Mouse (Mus musculus): ENCODE data around the gene Sppl2b. TPM values are rescaled to one million over a fixed set of nuclear protein-coding genes. Genes with fewer than 3 reads are reported as not detected.
A peak's percentile ranks its signal among the peaks of the same experiment; 100 is the strongest.

Gene Sppl2b
- total RNA-seq, 2 experiments from 2014 or later: 9.1 to 10.4 TPM

DNA sequence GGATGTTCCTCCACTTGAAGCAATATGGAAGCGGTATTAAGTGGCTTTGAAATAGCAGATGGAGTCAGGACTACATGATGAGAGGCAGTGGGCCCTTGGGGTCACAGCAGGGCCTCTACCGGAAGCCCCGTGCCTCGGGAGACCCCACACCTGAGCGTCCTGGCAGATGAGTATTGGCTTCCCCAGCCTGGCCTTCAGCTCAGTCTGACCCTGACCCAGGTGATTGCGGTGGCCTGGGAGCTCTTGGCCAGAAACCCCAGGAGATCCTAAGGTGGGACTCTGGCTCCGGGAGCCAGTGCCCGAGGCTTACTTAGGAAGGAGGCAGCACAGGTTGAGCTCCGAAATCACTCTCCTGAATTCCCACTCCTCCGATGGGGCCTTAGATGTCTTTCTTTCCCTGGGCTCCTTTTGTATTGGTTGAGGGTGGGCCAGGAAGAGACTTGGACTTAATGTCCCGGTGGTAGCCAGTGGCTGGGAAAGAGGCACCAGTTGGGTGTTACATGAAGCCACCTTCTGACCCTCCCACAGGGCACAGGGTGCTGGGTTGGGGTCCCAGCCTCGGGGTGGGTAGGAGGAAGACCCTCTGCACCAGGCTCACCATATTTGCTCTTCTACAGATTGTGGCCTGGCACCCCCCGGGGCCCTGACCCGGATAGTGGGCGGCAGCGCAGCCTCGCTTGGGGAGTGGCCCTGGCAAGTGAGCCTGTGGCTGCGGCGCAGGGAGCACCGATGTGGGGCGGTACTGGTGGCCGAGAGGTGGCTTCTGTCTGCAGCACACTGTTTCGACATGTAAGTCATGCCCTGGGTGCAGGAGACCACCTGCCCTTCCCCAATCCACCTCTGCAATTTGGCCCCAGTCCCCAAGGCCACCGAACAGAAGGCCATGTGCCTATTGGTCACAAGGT, 41.8 kb downstream of the Sppl2b start:
- ATAC-seq (ENCODE audit: poor library complexity, severe bottlenecking): no peak

DNA sequence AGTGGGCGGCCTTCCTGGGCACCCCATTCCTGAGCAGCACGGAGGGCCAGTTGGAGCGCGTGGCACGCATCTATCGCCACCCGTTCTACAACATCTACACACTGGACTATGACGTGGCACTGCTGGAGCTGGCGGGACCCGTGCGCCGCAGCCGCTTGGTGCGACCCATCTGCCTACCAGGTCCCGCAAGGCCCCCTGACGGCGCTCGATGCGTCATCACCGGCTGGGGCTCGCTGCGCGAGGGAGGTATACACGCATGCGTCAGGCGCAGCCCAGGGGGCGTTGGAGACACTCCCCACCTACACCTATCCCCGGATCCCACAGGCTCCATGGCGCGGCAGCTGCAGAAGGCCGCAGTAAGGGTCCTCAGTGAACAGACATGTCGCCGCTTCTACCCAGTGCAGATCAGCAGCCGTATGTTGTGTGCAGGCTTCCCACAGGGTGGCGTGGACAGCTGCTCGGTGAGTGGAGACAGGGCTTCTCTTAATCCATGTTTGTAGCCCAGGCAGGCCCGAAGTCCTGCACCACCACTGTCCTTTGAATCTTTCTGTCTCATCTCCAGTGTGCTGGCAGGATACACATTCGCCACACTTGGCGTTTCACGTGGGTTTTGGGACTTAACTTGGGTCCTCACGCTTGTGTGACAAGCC, 42.9 kb downstream of the Sppl2b start:
- ATAC-seq (ENCODE audit: poor library complexity, severe bottlenecking): no peak

GRCm38 (mm10) chr10:80899074-80899473, 44.0 kb downstream of the Sppl2b start:
- no peak for ATAC-seq (ENCODE audit: poor library complexity, severe bottlenecking)

- no peak for ATAC-seq (ENCODE audit: poor library complexity, severe bottlenecking)
Measured at GRCm38 (mm10) chr10:80899591-80900317, 44.7 kb downstream of the Sppl2b start.

GRCm38 (mm10) chr10:80900318-80901247, 45.5 kb downstream of the Sppl2b start, which contains the start of gene Timm13:
Gene Timm13, minus strand, starts transcription at chr10:80900969.
- peak; percentile 95 for ATAC-seq (ENCODE audit: poor library complexity, severe bottlenecking)

DNA sequence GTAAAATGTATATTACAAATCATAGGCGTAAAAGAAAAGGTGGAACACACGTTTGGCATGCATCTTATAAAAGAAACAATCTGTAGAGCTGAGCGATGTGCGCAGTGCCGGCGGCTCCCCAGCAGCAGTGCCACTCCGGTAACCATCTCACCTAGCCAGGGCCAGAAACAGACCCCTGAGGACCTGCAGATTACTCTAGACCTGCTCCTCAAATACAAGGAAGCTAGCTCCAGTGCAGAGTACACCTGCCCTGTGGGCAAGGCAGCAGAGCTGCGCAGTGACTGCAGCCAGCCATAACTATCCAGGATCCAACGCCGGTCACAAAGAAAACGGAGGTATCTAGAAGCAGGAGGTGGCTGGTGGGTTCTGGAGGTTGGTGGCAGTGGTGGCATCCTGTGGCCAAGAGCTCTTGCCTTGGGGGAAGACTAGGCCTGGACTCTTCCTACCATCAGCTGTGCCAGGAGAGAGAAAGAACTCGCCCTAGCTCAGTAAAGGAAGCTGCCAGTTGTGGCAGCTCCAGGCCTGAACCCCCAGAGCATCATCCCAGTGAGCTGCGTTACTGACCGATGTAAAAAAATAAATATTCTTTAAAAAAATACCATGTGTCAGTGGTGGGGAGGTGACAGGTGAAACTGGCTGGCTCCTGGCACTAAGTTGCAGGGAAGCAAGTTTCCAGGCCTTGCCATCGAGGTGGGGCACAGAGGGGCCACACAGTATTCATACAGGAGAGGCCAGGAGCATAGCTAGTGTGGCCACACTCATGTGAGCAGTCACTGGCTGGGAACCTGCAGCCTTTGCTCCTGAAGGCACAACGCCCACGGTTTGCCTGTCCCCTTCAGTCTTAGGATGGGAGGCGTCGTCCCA, 46.6 kb downstream of the Sppl2b start:
- ATAC-seq (ENCODE audit: poor library complexity, severe bottlenecking): no peak

- no peak for ATAC-seq (ENCODE audit: poor library complexity, severe bottlenecking)
Measured at GRCm38 (mm10) chr10:80902273-80902940, 47.3 kb downstream of the Sppl2b start.

GRCm38 (mm10) chr10:80903282-80903681, 48.2 kb downstream of the Sppl2b start:
- no peak for ATAC-seq (ENCODE audit: poor library complexity, severe bottlenecking)

DNA sequence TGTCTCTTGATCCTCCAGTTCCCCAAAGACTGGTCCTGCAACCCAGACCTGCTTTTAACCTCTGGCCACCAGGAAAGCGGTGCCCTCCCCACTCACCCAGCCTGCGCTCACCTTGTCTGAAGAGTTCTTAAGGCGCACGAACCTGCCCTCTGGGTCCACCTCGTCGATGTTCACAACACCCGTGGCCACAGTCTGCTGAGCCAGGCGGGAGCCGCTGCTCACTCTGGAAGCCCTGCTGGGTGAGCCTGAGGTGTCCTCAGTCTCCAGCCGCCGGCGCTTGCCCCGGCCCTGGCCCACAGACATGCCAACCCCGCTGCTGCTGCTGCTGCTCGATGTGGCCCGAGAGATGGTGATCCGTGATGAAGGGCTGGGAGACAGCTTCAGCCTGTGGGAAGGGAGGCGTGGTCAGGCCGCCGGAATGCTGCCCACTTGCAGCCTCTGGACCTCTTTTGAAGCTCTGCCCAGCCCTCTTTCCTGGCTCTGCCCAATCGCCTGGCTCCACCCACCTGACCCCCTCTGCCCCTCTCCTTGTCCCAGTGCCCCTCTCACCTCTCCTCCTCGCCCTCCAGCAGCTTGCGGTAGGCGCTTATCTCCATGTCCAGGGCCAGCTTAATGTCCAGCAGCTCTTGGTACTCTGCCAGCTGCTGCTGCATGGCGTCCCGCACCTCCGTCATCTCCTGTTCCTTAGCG, 49.1 kb downstream of the Sppl2b start:
- ATAC-seq (ENCODE audit: poor library complexity, severe bottlenecking): no peak

GRCm38 (mm10) chr10:80904709-80905108, 49.6 kb downstream of the Sppl2b start:
- no peak for ATAC-seq (ENCODE audit: poor library complexity, severe bottlenecking)

DNA sequence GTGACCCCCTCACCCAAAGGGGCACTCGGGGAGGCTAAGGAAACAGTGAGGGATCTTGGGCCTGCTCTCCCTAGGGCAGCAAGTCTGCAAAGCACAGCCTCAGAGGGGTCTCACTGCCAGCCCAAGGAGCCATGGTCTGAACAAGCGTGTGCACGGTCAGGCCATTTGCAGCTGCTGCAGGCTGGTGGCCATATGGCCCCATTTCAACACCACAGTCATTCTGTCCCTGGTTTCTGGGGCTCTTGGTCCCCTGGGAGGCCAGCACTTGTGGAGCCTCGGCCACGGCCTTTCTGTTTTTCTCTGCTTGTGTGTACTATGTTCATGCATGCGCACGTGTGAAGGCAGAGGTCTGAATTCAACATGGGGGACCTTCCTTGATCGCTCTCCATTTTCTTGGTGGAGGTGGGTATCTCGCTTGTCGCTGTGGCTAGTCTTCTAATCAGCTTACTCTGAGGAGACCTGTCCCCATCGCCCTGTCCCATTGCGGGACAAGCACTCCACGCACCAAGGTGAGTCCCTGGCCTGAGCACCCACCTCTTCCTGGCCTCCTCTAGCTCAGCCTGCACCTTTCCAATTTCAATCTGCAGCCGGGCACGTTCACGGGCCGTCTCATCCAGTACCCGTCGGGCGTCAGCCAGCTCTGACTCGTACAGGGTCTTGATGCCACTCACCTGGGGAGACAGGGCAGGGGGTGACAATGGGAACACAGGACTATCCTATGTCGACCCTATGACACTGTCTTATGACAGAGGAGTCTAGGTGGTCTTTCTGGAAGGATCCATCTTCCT, 54.5 kb downstream of the Sppl2b start:
- no peak for ATAC-seq (ENCODE audit: poor library complexity, severe bottlenecking)

GRCm38 (mm10) chr10:80911354-80911753, 56.3 kb downstream of the Sppl2b start:
- ATAC-seq (ENCODE audit: poor library complexity, severe bottlenecking): no peak

DNA sequence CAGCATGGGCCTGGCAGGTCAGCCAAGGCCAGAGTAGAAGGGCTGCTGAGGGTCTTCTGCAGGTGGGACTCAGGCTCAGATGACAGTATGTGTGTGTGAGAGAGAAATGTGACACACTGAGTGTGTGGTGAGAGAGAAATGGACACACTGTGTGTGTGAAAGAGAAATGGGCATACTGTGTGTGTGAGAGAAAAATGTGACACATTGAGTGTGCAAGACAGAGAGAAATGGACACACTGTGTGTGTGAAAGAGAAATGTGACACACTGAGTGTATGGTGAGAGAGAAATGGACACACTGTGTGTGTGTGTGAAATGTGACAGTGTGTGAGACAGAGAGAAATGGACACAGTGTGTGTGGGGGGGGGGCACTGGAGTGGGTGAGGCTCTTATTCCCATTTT, 56.8 kb downstream of the Sppl2b start:
- ATAC-seq (ENCODE audit: poor library complexity, severe bottlenecking): no peak

DNA sequence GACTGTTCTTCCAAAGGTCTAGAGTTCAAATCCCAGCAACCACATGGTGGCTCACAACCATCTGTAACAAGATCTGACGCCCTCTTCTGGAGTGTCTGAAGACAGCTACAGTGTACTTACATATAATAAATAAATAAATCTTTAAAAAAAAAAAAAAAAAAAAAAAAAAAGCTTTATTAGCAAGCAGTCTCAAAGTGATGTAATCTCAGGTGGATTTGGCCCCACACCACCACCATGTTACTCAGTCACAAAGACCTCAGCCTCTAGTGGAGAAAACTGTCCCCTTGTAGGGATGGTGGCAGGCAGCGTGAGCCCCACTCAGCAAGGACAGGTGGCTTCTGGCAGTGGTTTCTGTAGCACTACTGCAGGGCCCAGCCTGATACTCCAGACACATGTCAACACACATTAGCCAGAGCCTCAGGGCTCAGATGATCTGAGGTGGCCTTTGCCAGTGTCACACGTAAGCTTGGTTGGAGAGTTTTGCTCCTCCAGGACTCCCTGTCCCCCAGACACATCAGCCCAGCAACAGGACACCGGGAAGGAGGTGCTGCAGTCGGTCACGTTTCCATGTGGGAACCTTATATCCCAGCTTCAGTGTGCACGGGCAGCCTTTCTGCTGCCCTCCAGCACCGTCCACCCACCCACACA, 58.4 kb downstream of the Sppl2b start:
- ATAC-seq (ENCODE audit: poor library complexity, severe bottlenecking): no peak

DNA sequence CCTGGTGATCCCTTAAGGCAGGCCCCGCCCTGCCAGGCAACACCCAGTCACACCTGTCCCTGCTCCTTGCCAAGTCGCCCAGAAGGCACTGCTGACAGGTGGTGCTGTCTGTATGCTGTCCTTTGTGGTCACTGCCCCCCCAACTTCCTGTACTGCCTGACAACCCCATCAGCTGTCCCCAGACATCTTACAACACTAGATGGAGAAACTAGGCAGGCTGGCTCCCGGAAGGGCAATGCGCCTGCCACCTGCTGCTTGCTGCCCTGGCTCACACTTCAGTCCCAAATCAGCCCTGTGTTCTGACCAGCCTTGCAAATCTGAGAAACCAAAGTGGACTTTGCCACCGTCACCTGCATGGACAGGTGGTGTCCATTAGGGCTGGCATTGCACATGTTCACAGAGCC, 59.2 kb downstream of the Sppl2b start:
- ATAC-seq (ENCODE audit: poor library complexity, severe bottlenecking): peak; percentile 83

DNA sequence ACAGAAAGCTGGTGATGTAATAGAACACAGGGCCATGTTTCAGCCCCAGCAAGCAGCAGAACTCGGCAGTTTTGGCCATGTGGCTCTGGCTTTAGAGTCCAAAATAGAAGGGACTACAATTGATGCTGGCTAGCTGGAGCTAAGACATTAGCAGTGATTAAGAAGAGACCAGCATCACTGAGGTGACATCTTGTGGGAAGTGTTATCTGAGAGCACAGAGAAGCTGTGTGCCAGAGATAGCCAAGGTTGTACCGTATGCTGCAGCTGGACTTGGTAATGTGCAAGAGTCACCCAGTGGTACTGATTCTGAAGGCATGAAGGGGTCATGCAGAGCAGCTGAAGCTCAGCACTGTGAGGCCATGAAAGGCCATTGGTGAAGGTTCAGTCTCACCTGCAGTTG, 60.2 kb downstream of the Sppl2b start:
- ATAC-seq (ENCODE audit: poor library complexity, severe bottlenecking): no peak

- no peak for ATAC-seq (ENCODE audit: poor library complexity, severe bottlenecking)
Measured at GRCm38 (mm10) chr10:80915736-80916135, 60.7 kb downstream of the Sppl2b start.

Data from megakaryocyte, adult 5-6 weeks (primary cell).